Mouse (Mus musculus) right cerebral cortex, postnatal 10 days (tissue): Measurements from ENCODE around the gene Foxf1.

Experiments used
- DNase-seq, 2 experiments: peaks; one replicate each; pipeline ENCODE4 v3.0.0; 2021; ENCODE audit warnings: low spot score in 2 of 2

Foxf1 gene

DNA sequence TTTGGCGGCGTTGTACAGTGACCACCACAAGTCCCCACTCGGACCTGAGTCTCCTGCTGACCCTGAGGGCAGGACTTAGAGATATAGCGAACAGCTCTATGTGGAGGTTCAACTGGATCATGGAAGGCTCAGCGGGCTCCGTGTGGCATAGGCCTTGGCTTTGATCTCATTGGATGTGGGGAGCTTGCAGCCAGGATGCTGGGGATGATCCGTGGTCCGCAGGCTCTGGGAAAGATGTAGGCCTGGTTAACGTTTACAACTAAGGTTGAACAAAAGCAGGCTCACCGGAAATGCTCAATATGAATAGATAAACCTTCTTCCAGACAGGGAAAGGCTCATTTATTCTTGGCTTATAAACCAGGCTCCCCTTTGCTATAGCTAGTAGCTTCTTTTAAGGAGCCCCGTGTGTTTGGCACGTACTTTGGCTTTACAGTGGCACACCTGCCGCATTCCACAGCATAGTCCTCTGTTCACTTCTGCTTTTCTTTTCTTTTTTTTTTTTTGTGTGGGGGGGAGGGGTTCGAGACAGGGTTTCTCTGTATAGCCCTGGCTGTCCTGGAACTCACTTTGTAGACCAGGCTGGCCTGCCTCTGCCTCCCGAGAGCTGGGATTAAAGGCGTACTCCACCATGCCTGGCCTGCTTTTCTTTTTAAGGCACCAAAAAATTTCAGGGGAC, 45.2 kb downstream of the Foxf1 start:
- no peak for DNase-seq

DNA sequence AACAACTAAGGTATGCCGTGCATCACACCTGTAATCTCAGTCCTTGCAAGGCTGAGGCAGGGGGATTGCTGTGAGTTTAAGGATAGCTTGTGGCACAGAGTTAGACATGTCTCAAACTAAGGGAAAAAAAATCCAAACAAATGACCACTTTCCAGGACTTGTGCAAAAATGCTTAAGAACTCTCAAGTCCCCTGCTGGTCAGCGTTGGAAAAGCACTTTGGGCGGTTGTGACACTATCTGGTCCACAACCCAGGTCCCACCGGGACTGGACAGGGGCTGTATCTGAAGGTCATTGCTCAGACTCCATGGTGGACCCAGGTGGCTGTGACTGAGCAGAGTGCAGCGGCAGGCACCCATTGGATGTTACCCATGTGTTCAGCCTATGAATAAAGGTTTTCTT, 46.3 kb downstream of the Foxf1 start:
- no peak for DNase-seq

DNA sequence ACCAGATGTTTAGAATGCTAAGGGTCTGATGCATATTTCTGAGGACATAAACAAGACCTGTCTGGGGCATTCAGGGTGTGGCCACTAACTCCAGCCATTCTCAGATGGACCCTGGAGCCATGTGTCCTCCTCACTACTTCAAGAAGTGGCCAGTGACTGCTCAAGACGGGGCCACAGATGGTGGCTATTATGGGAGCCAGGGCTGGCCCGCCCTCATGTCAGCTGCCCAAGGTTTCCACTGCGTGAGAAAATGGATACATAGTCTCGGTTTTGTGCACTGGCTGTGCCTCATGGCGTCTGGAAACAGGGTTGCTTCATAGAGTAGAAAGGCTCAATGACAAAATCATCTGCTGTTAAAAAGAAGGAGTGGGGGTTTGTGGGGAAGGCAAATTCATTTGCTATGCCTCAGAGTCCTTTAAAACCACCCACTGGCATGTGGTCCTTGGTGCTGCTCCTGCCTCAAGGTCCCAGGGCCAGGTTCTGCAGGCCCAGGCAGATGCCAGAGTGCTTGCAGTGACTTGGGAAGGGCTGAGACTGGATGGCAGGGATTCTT, 48.9 kb downstream of the Foxf1 start:
- DNase-seq: no peak

DNA sequence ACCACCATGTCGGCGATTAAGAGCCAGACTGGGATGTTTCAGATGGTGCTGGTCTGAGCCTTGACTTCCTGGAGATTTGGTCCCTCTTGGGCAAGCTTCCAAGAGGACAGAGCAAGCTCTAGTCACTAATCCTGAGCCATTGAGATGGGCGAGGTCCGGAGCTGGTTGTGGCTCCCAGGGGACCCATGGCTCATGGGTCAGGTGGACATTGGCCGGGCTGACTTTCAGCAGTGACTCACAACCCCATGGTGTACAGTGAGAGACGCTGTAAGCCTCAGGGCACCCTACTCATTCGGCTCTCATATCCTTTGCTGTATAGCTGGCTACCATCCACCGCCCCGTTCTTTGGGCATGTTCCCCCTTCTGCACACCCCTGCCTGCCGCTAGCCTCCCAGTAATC, 49.9 kb downstream of the Foxf1 start:
- no peak for DNase-seq

DNA sequence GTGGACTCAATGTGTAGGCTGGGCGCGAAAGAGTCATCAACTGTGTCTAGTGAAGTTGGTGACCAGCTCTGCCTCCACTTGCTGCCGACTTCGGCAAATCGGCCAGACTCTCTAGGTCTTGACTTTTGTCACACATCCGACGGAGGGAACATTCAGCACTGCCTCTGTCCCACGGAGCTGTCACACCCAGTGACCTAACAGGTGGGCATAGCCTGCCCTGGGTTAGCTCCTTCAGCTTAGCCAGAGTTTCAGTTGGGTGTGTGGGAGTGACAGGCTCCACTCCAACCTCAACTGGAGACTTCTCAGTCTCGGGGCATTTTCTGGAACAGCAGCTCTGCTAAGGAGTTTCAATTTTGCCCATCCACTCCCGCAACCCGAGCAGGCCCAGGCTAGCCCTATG, 50.3 kb downstream of the Foxf1 start:
- no peak for DNase-seq

DNA sequence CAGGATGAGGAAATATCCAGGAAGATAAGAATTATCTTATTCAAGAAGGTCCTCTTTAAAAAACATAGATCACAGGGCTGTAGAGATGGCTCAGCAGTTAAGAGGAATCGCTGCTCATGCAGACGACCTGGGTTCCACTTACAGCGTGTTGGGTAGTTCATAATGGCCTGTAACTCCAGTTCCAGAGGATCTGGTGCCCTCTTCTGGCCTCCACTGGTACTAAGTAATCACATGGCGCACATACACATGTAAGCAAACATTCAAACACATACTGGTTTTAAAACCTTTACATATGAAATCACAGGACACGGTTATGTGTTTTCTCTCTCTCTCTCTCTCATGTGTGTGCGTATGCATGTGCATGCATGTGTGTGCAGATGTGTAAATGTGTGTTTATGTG, 52.7 kb downstream of the Foxf1 start:
- no peak for DNase-seq
